Mouse (Mus musculus) hindbrain, embryonic 13.5 days (tissue): ENCODE data around the gene Gnpat. TPM values are rescaled to one million over a fixed set of nuclear protein-coding genes. Genes with fewer than 3 reads are reported as not detected.

Experiments used
- ATAC-seq: fragments of 200-750 bp; cut with Nextera tagmentation; 2 replicates; pipeline ENCODE4 v1.8.0; 2017; ENCODE audit warnings: moderate TSS enrichment; ENCODE audit not compliant: low FRiP score
- H3K27ac ChIP-seq: fragments of 300-500 bp; sonication (generic); 2 replicates; pipeline ENCODE4 v1.5.1; 2015; ENCODE audit warnings: inconsistent platforms, mild to moderate bottlenecking, moderate library complexity
- H3K27me3 ChIP-seq: fragments of 300-500 bp; sonication (generic); 2 replicates; pipeline ENCODE4 v1.6.1; 2015; ENCODE audit warnings: mild to moderate bottlenecking, inconsistent platforms
- H3K36me3 ChIP-seq: fragments of 300-500 bp; sonication (generic); 2 replicates; pipeline ENCODE4 v1.6.1; 2015; ENCODE audit warnings: mild to moderate bottlenecking, inconsistent platforms
- H3K4me1 ChIP-seq: fragments of 300-500 bp; sonication (generic); replicated peaks from 2 replicates; pipeline ENCODE4 v1.6.1; 2015; ENCODE audit warnings: inconsistent platforms
- H3K4me2 ChIP-seq: fragments of 300-500 bp; sonication (generic); 2 replicates; pipeline ENCODE4 v1.6.1; 2015; ENCODE audit warnings: inconsistent platforms, mild to moderate bottlenecking, moderate library complexity
- H3K4me3 ChIP-seq: fragments of 300-500 bp; sonication (generic); 2 replicates; pipeline ENCODE4 v1.5.1; 2015; ENCODE audit warnings: mild to moderate bottlenecking, inconsistent platforms
- H3K9ac ChIP-seq: fragments of 300-500 bp; sonication (generic); 2 replicates; pipeline ENCODE4 v1.6.1; 2015; ENCODE audit warnings: mild to moderate bottlenecking, inconsistent platforms
- H3K9me3 ChIP-seq: fragments of 300-500 bp; sonication (generic); 2 replicates; pipeline ENCODE4 v1.6.1; 2016; ENCODE audit warnings: inconsistent platforms
- WGBS: fragments of 180-500 bp; shearing (Covaris S2); methylation state at CpG from one replicate; pipeline ENCODE4 v1.1.7; 2015; 5-methylcytosine and 5-hydroxymethylcytosine counted together
- polyA plus RNA-seq: library from polyadenylated mRNA; unstranded; fragments of >200 nt; fragmentation: Nextera tagmentation; extraction: Ambion mirVana; gene quantifications from 2 replicates; pipeline ENCODE4 v1.2.1, GENCODE M21; 2015

Gene Gnpat
- polyA plus RNA-seq, 1 experiment from 2014 or later = 85.0 TPM

- Histone ChIP-seq H3K4me1 (peaks cover 9% of the 10 kb centered on the region), H3K4me3 (no peak overlapping the region), H3K27ac (no peak overlapping the region), H3K4me2 (no peak overlapping the region), H3K9ac (no peak overlapping the region), H3K36me3 (peaks cover 92% of the 10 kb centered on the region), H3K27me3 (no peaks in the 10 kb centered on the region), H3K9me3 (no peaks in the 10 kb centered on the region)
- 95% methylated on average over 5 of the region's 5 CpGs for WGBS
- ATAC-seq = no peak
Measured at GRCm38 (mm10) chr8:124888385-124888784, 25.6 kb downstream of the Gnpat start.

GRCm38 (mm10) chr8:124892596-124892995, 29.8 kb downstream of the Gnpat start:
- WGBS = 81% methylated on average over 3 of the region's 3 CpGs
- H3K36me3 ChIP-seq = peaks cover 72% of the 10 kb centered on the region
- H3K4me3 ChIP-seq = no peak overlapping the region
- H3K27me3 ChIP-seq = no peaks in the 10 kb centered on the region
- peak overlapping the region; percentile 24; the same call in 1 of the 2 replicates for H3K9ac ChIP-seq
- H3K4me1 ChIP-seq = peaks cover 40% of the 10 kb centered on the region
- no peak overlapping the region for H3K27ac ChIP-seq
- no peak for ATAC-seq
- no peaks in the 10 kb centered on the region for H3K9me3 ChIP-seq
- H3K4me2 ChIP-seq = no peak overlapping the region

- Histone ChIP-seq H3K36me3 (peaks cover 54% of the 10 kb centered on the region), H3K9me3 (no peaks in the 10 kb centered on the region)
- ATAC-seq = no peak
Measured at GRCm38 (mm10) chr8:124896010-124896631, 33.3 kb downstream of the Gnpat start.

GRCm38 (mm10) chr8:124896632-124897385, 34.0 kb downstream of the Gnpat start:
- Histone ChIP-seq H3K9me3 (no peaks in the 10 kb centered on the region), H3K9ac (peak overlapping the region; percentile 95), H3K36me3 (peaks cover 52% of the 10 kb centered on the region), H3K4me2 (peak overlapping the region; percentile 98), H3K4me1 (peaks cover 57% of the 10 kb centered on the region), H3K27me3 (no peaks in the 10 kb centered on the region), H3K4me3 (peak overlapping the region; percentile 97), H3K27ac (peak overlapping the region; percentile 88)
- ATAC-seq = peak; percentile 48
- WGBS = under 1% methylated on average over 60 of the region's 60 CpGs

More at GRCm38 (mm10) chr8:124896010-124896631, 33.3 kb downstream of the Gnpat start:
- Histone ChIP-seq H3K9ac (peak overlapping the region; percentile 95), H3K4me2 (peak overlapping the region; percentile 98), H3K4me3 (peak overlapping the region; percentile 97), H3K27ac (peak overlapping the region; percentile 88; the same call in 1 of the 2 replicates), H3K27me3 (no peaks in the 10 kb centered on the region), H3K4me1 (peaks cover 57% of the 10 kb centered on the region)
- WGBS = 86% methylated on average over 26 of the region's 26 CpGs

- Histone ChIP-seq H3K36me3 (peaks cover 53% of the 10 kb centered on the region), H3K9me3 (no peaks in the 10 kb centered on the region), H3K27ac (peak within 1 kb of the TSS; percentile 88), H3K4me3 (peak within 1 kb of the TSS; percentile 97), H3K27me3 (no peaks in the 10 kb centered on the region), H3K4me2 (peak within 1 kb of the TSS; percentile 98), H3K4me1 (peaks cover 55% of the 10 kb centered on the region), H3K9ac (peak within 1 kb of the TSS; percentile 95)
- peak; percentile 88 for ATAC-seq
- WGBS = under 1% methylated on average over 107 of the region's 114 CpGs
Measured at GRCm38 (mm10) chr8:124897386-124898250, 34.8 kb downstream of the Gnpat start, which contains the start of the genes Exoc8 and Sprtn. Gene Exoc8 (minus strand): TSS chr8:124897705. Gene Sprtn (plus strand): TSS chr8:124897886.

GRCm38 (mm10) chr8:124898251-124898905, 35.5 kb downstream of the Gnpat start:
- peaks cover 58% of the 10 kb centered on the region for H3K36me3 ChIP-seq
- peak overlapping the region; percentile 98 for H3K4me2 ChIP-seq
- 7% methylated on average over 31 of the region's 31 CpGs for WGBS

GRCm38 (mm10) chr8:124903198-124903597, 40.4 kb downstream of the Gnpat start:
- Histone ChIP-seq H3K9ac (no peak overlapping the region), H3K36me3 (peaks cover 79% of the 10 kb centered on the region), H3K27ac (no peak overlapping the region), H3K4me3 (no peak overlapping the region), H3K9me3 (no peaks in the 10 kb centered on the region), H3K4me1 (peaks cover 28% of the 10 kb centered on the region), H3K4me2 (no peak overlapping the region), H3K27me3 (no peaks in the 10 kb centered on the region)
- 98% methylated on average over 15 of the region's 15 CpGs for WGBS
- no peak for ATAC-seq

More at GRCm38 (mm10) chr8:124898251-124898905, 35.5 kb downstream of the Gnpat start:
- H3K4me1 ChIP-seq = peaks cover 48% of the 10 kb centered on the region
- H3K9me3 ChIP-seq = no peaks in the 10 kb centered on the region
- ATAC-seq = no peak; the same call in 1 of the 2 replicates
- H3K27me3 ChIP-seq = no peaks in the 10 kb centered on the region
- H3K9ac ChIP-seq = peak overlapping the region; percentile 95
- peak overlapping the region; percentile 97 for H3K4me3 ChIP-seq
- peak overlapping the region; percentile 88 for H3K27ac ChIP-seq

GRCm38 (mm10) chr8:124905482-124905881, 42.6 kb downstream of the Gnpat start:
- H3K4me1 ChIP-seq = peaks cover 12% of the 10 kb centered on the region; the same call in 1 of the 2 replicates
- no peak overlapping the region for H3K27ac ChIP-seq
- H3K4me2 ChIP-seq = no peak overlapping the region
- 95% methylated on average over 2 of the region's 2 CpGs for WGBS
- H3K9ac ChIP-seq = no peak overlapping the region
- peaks cover 88% of the 10 kb centered on the region for H3K36me3 ChIP-seq
- no peak overlapping the region for H3K4me3 ChIP-seq
- H3K9me3 ChIP-seq = no peaks in the 10 kb centered on the region
- no peaks in the 10 kb centered on the region for H3K27me3 ChIP-seq
- ATAC-seq = no peak

- WGBS = 94% methylated on average over 16 of the region's 16 CpGs
- ATAC-seq = no peak
- Histone ChIP-seq H3K27me3 (no peaks in the 10 kb centered on the region), H3K4me1 (peaks cover 12% of the 10 kb centered on the region; the same call in 1 of the 2 replicates), H3K27ac (no peak overlapping the region), H3K9ac (no peak overlapping the region), H3K4me3 (no peak overlapping the region), H3K9me3 (no peaks in the 10 kb centered on the region), H3K4me2 (no peak overlapping the region), H3K36me3 (peaks cover 94% of the 10 kb centered on the region)
Measured at GRCm38 (mm10) chr8:124909936-124910335, 47.1 kb downstream of the Gnpat start.

GRCm38 (mm10) chr8:124910349-124910748, 47.5 kb downstream of the Gnpat start:
- H3K27ac ChIP-seq = no peak overlapping the region
- 91% methylated on average over 10 of the region's 10 CpGs for WGBS
- H3K4me3 ChIP-seq = no peak overlapping the region
- H3K9ac ChIP-seq = no peak overlapping the region
- H3K27me3 ChIP-seq = no peaks in the 10 kb centered on the region
- ATAC-seq = no peak
- peaks cover 97% of the 10 kb centered on the region for H3K36me3 ChIP-seq
- peaks cover 11% of the 10 kb centered on the region; the same call in 1 of the 2 replicates for H3K4me1 ChIP-seq
- no peak overlapping the region for H3K4me2 ChIP-seq
- no peaks in the 10 kb centered on the region for H3K9me3 ChIP-seq
